In the genomic region with DNA sequence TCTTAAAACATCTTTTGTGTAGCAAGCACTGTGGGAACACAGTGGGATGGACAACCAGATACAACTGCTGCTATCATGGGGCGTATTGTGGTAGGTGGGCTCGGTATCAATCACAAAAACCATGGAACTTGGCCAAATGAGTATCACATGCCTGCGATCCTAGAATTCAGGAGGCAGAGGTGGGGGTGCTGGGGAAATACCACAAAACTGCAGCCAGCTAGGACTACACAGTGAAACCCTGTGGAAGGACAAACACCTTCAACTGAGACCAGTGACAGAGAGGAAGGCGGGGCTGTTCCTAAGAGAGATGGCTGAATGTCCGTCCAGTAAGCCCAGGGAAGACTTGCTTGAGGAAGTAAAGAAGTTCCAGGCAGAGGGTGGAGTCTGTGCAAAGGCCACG, we compare ENCODE assay signal across 26 mouse cellular contexts. TPM values are rescaled to one million over a fixed set of nuclear protein-coding genes. Genes with fewer than 3 reads are reported as not detected.
DNase-seq lines count a peak whose midpoint lies in the region; ATAC-seq and TF ChIP-seq lines count a peak whose summit lies in the region.
"Had no signal": no experiment of that assay in that cellular context is flagged by ENCODE, and none has a peak within 500 bp of the region (broad histone marks: within the 10 kb centered on the region; RNA-seq: fewer than 3 reads in every experiment).

No protein-coding gene starts in this region.

- no peak for TF ChIP-seq CTCF in liver, postnatal 0 days (IDR thresholded peaks at IDR 0.05; ENCODE audit: low read depth)

- WGBS in embryonic facial prominence, embryonic 13.5 days = 83% methylated on average over 6 of the region's 6 CpGs
- 87% methylated on average over 6 of the region's 6 CpGs for WGBS in embryonic facial prominence, embryonic 10.5 days
- WGBS in heart, embryonic 10.5 days = 84% methylated on average over 6 of the region's 6 CpGs
- WGBS in liver, embryonic 11.5 days = 83% methylated on average over 6 of the region's 6 CpGs
- 75% methylated on average over 6 of the region's 6 CpGs for WGBS in liver, postnatal 0 days (ENCODE audit: insufficient replicate concordance)

- H3K4me2 ChIP-seq in embryonic facial prominence, embryonic 13.5 days = no peak overlapping the region
- no peak overlapping the region for H3K4me2 ChIP-seq in liver, embryonic 11.5 days
- H3K4me2 ChIP-seq in liver, postnatal 0 days (ENCODE audit: low read depth, low read length) = no peak overlapping the region
- H3K4me2 ChIP-seq: embryonic facial prominence, embryonic 12.5 days; embryonic facial prominence, embryonic 15.5 days; forebrain, embryonic 12.5 days had no signal

- peaks cover 14% of the 10 kb centered on the region for H3K4me1 ChIP-seq in embryonic facial prominence, embryonic 13.5 days
- H3K4me1 ChIP-seq in embryonic facial prominence, embryonic 10.5 days = peaks cover 17% of the 10 kb centered on the region
- peaks cover 4% of the 10 kb centered on the region; the same call in 1 of the 2 replicates for H3K4me1 ChIP-seq in heart, embryonic 10.5 days
- no peaks in the 10 kb centered on the region; the same call in 1 of the 2 replicates for H3K4me1 ChIP-seq in liver, embryonic 11.5 days (replicated peaks; ENCODE audit: control insufficient read depth, insufficient read depth, low read length)
- H3K4me1 ChIP-seq in liver, postnatal 0 days (ENCODE audit: insufficient read depth) = peaks cover 2% of the 10 kb centered on the region; the same call in 1 of the 2 replicates

- peak overlapping the region; percentile 21; the same call in 1 of the 2 replicates for H3K9ac ChIP-seq in embryonic facial prominence, embryonic 13.5 days
- no peak overlapping the region for H3K9ac ChIP-seq in liver, embryonic 11.5 days (ENCODE audit: low read depth, low read length)
- H3K9ac ChIP-seq in liver, postnatal 0 days (replicated peaks) = no peak overlapping the region
- H3K9ac ChIP-seq: embryonic facial prominence, embryonic 12.5 days; embryonic facial prominence, embryonic 15.5 days; forebrain, embryonic 12.5 days had no signal

- ATAC-seq in embryonic facial prominence, embryonic 13.5 days (ENCODE audit: insufficient number of reproducible peaks, insufficient read depth, low FRiP score, low TSS enrichment, low read depth) = no peak
- ATAC-seq in liver, embryonic 11.5 days (replicated peaks; ENCODE audit: low FRiP score) = no peak
- ATAC-seq in liver, postnatal 0 days = no peak
- ATAC-seq: activated CD4-positive, CD25-positive, alpha-beta regulatory T cell, adult 4 months; CD4-positive, CD25-positive, alpha-beta regulatory T cell, adult 4 months; forebrain, embryonic 14.5 days; forebrain, embryonic 16.5 days; Patski had no signal

- no peak overlapping the region for H3K4me3 ChIP-seq in embryonic facial prominence, embryonic 13.5 days
- no peak overlapping the region for H3K4me3 ChIP-seq in embryonic facial prominence, embryonic 10.5 days
- H3K4me3 ChIP-seq in heart, embryonic 10.5 days = no peak overlapping the region
- no peak overlapping the region for H3K4me3 ChIP-seq in liver, embryonic 11.5 days (ENCODE audit: low read depth, low read length)
- no peak overlapping the region for H3K4me3 ChIP-seq in liver, postnatal 0 days (ENCODE audit: low read depth, low read length)
- H3K4me3 ChIP-seq: embryonic facial prominence, embryonic 12.5 days; embryonic facial prominence, embryonic 15.5 days; erythroblast, embryonic 14.5 days; forebrain, embryonic 12.5 days had no signal

- TF ChIP-seq EP300 in liver, postnatal 0 days (IDR thresholded peaks at IDR 0.05; ENCODE audit: low read depth) = no peak

- peaks cover 19% of the 10 kb centered on the region; the same call in 1 of the 2 replicates for H3K36me3 ChIP-seq in embryonic facial prominence, embryonic 13.5 days
- peaks cover 15% of the 10 kb centered on the region; the same call in 1 of the 2 replicates for H3K36me3 ChIP-seq in embryonic facial prominence, embryonic 10.5 days (replicated peaks)
- 0 out of 2 replicates have a peak, but pooled peaks cover 11% of the 10 kb centered on the region for H3K36me3 ChIP-seq in heart, embryonic 10.5 days
- H3K36me3 ChIP-seq in liver, embryonic 11.5 days (ENCODE audit: control insufficient read depth, insufficient read depth, low read length) = no peaks in the 10 kb centered on the region
- no peaks in the 10 kb centered on the region; the same call in 1 of the 2 replicates for H3K36me3 ChIP-seq in liver, postnatal 0 days (replicated peaks; ENCODE audit: insufficient read depth, low read length)
- H3K36me3 ChIP-seq: forebrain, embryonic 10.5 days had no signal

- no peaks in the 10 kb centered on the region for H3K27me3 ChIP-seq in embryonic facial prominence, embryonic 13.5 days
- no peaks in the 10 kb centered on the region for H3K27me3 ChIP-seq in embryonic facial prominence, embryonic 10.5 days (replicated peaks; ENCODE audit: low read depth, poor library complexity, severe bottlenecking)
- H3K27me3 ChIP-seq in heart, embryonic 10.5 days (ENCODE audit: insufficient read depth, poor library complexity, severe bottlenecking) = no peaks in the 10 kb centered on the region
- H3K27me3 ChIP-seq in liver, embryonic 11.5 days (replicated peaks; ENCODE audit: control insufficient read depth, insufficient read depth, low read length) = no peaks in the 10 kb centered on the region
- no peaks in the 10 kb centered on the region for H3K27me3 ChIP-seq in liver, postnatal 0 days (ENCODE audit: insufficient read depth, low read length)
- H3K27me3 ChIP-seq: CH12.LX; embryonic facial prominence, embryonic 12.5 days; embryonic facial prominence, embryonic 15.5 days; forebrain, embryonic 12.5 days; Patski had no signal

- no peaks in the 10 kb centered on the region for H3K9me3 ChIP-seq in embryonic facial prominence, embryonic 13.5 days
- H3K9me3 ChIP-seq in embryonic facial prominence, embryonic 10.5 days = no peaks in the 10 kb centered on the region
- no peaks in the 10 kb centered on the region for H3K9me3 ChIP-seq in heart, embryonic 10.5 days
- no peaks in the 10 kb centered on the region for H3K9me3 ChIP-seq in liver, embryonic 11.5 days (ENCODE audit: control insufficient read depth, low read length)
- no peaks in the 10 kb centered on the region for H3K9me3 ChIP-seq in liver, postnatal 0 days (ENCODE audit: low read length)
- H3K9me3 ChIP-seq: embryonic facial prominence, embryonic 12.5 days; embryonic facial prominence, embryonic 15.5 days; forebrain, embryonic 10.5 days; forebrain, embryonic 12.5 days; G1E had no signal

- no peak overlapping the region for H3K27ac ChIP-seq in embryonic facial prominence, embryonic 13.5 days
- no peak overlapping the region for H3K27ac ChIP-seq in embryonic facial prominence, embryonic 10.5 days (replicated peaks)
- no peak overlapping the region for H3K27ac ChIP-seq in heart, embryonic 10.5 days
- no peak overlapping the region for H3K27ac ChIP-seq in liver, embryonic 11.5 days (ENCODE audit: low read depth, low read length)
- no peak overlapping the region for H3K27ac ChIP-seq in liver, postnatal 0 days (ENCODE audit: low read depth)
- H3K27ac ChIP-seq: embryonic facial prominence, embryonic 12.5 days; embryonic facial prominence, embryonic 15.5 days; forebrain, embryonic 10.5 days; forebrain, embryonic 12.5 days had no signal

- DNase-seq in embryonic facial prominence, embryonic 10.5 days (ENCODE audit: low spot score) = no peak
- DNase-seq in heart, embryonic 10.5 days (ENCODE audit: low spot score) = peak; percentile 52
- DNase-seq in heart, adult 8-10 months (ENCODE audit: low spot score) = no peak
- DNase-seq in liver, embryonic 11.5 days (ENCODE audit: low spot score) = peak; percentile 26
- no peak for DNase-seq in liver, postnatal 0 days
- no peak for DNase-seq in embryo, embryonic 11 days
- DNase-seq: adrenal gland, adult 8-10 months; adrenal gland, postnatal 14 days; adrenal gland, postnatal 36 days; cerebellum, adult 18-20 months; cerebellum, adult 8-10 months; cerebellum, postnatal 10 days; cerebellum, postnatal 25 days had no signal

RNA-seq across cellular contexts. Expression of a gene that starts 3.0 kb away (rescaled TPM):
- 41.1 and 55.4 TPM in 2 replicates for polyA plus RNA-seq in embryonic facial prominence, embryonic 13.5 days (2015; fragmentation: Nextera tagmentation; extraction: Ambion mirVana)
- polyA plus RNA-seq in embryonic facial prominence, embryonic 10.5 days (2016; fragmentation: Nextera tagmentation; extraction: Ambion mirVana) = 22.4 and 26.5 TPM in 2 replicates
- polyA plus RNA-seq in heart, embryonic 10.5 days (2016; fragmentation: Nextera tagmentation; extraction: Ambion mirVana) = 26.1 and 30.6 TPM in 2 replicates
- 10 to 100 TPM; 27.2 to 33.8 (median 30.0) TPM for total RNA-seq in heart, adult 8-10 months (2022)
- 17.4 and 18.5 TPM in 2 replicates for polyA plus RNA-seq in liver, embryonic 11.5 days (2014; fragmentation: Nextera tagmentation; extraction: Ambion mirVana)
- polyA plus RNA-seq in liver, postnatal 0 days (2015; fragmentation: Nextera tagmentation; extraction: Ambion mirVana) = 11.3 and 12.5 TPM in 2 replicates

RNA-seq across cellular contexts. Expression of a gene that starts 49.0 kb away (rescaled TPM):
- polyA plus RNA-seq in embryonic facial prominence, embryonic 13.5 days (2015; fragmentation: Nextera tagmentation; extraction: Ambion mirVana) = 20.8 and 23.8 TPM in 2 replicates
- polyA plus RNA-seq in embryonic facial prominence, embryonic 10.5 days (2016; fragmentation: Nextera tagmentation; extraction: Ambion mirVana) = 20.8 and 21.7 TPM in 2 replicates
- 15.2 and 16.1 TPM in 2 replicates for polyA plus RNA-seq in heart, embryonic 10.5 days (2016; fragmentation: Nextera tagmentation; extraction: Ambion mirVana)
- 10 to 100 TPM; 55.4 to 63.1 (median 59.8) TPM for total RNA-seq in heart, adult 8-10 months (2022)
- polyA plus RNA-seq in liver, embryonic 11.5 days (2014; fragmentation: Nextera tagmentation; extraction: Ambion mirVana) = 7.1 and 7.9 TPM in 2 replicates
- 7.4 and 7.9 TPM in 2 replicates for polyA plus RNA-seq in liver, postnatal 0 days (2015; fragmentation: Nextera tagmentation; extraction: Ambion mirVana)

RNA-seq across cellular contexts. Expression of a gene that starts 59.5 kb away (rescaled TPM):
- 41.2 and 47.7 TPM in 2 replicates for polyA plus RNA-seq in embryonic facial prominence, embryonic 13.5 days (2015; fragmentation: Nextera tagmentation; extraction: Ambion mirVana)
- 73.2 and 78.5 TPM in 2 replicates for polyA plus RNA-seq in embryonic facial prominence, embryonic 10.5 days (2016; fragmentation: Nextera tagmentation; extraction: Ambion mirVana)
- 75.1 and 88.2 TPM in 2 replicates for polyA plus RNA-seq in heart, embryonic 10.5 days (2016; fragmentation: Nextera tagmentation; extraction: Ambion mirVana)
- 10 to 100 TPM; 55.7 to 68.3 (median 61.1) TPM for total RNA-seq in heart, adult 8-10 months (2022)
- 21.6 and 22.9 TPM in 2 replicates for polyA plus RNA-seq in liver, embryonic 11.5 days (2014; fragmentation: Nextera tagmentation; extraction: Ambion mirVana)
- 10.7 and 11.7 TPM in 2 replicates for polyA plus RNA-seq in liver, postnatal 0 days (2015; fragmentation: Nextera tagmentation; extraction: Ambion mirVana)

Comparison
In these comparisons a context has a peak if more than half of its experiments do, and no peak if none do; other contexts are left out.
1. DNase-seq: peak in heart, embryonic 10.5 days (single experiment) and liver, embryonic 11.5 days (single experiment); none in embryonic facial prominence, embryonic 10.5 days (single experiment), heart, adult 8-10 months (single experiment), liver, postnatal 0 days (single experiment) and embryo, embryonic 11 days (single experiment).